Mouse (Mus musculus): ENCODE measurements around the gene Patj. TPM values are rescaled to one million over a fixed set of nuclear protein-coding genes. Genes with fewer than 3 reads are reported as not detected.

Patj gene
- total and polyA plus RNA-seq, 3 experiments = 0.19 to 0.46 TPM; not detected in 1

- peak; percentile 52 to 89; a peak in 3 of 4 replicates for TF ChIP-seq USF2 (IDR thresholded peaks at IDR 0.05; ENCODE audit: borderline replicate concordance in 1 of 2, insufficient read depth in 1 of 2, low read depth in 1 of 2, low read length in 2 of 2)
- 0 out of 2 replicates have a peak, but pooled peaks have one; percentile 90 for TF ChIP-seq CHD1 (IDR thresholded peaks at IDR 0.05; ENCODE audit: low read depth, low read length)
- TF ChIP-seq KAT2A (conservative IDR thresholded peaks at IDR 0.05; ENCODE audit: low read depth, low read length) = no peak
- peak; percentile 51; the same call in 1 of the 2 replicates for TF ChIP-seq MAZ (IDR thresholded peaks at IDR 0.05; ENCODE audit: low read depth, low read length)
- no peak for TF ChIP-seq ZMIZ1 (IDR thresholded peaks at IDR 0.05; ENCODE audit: low read depth, low read length)
- no peak for TF ChIP-seq NRF1 (IDR thresholded peaks at IDR 0.05; ENCODE audit: insufficient read depth, low read depth, low read length, poor library complexity, severe bottlenecking)
- peak; percentile 46; the same call in 1 of the 2 replicates for TF ChIP-seq HCFC1 (IDR thresholded peaks at IDR 0.05; ENCODE audit: low read depth, low read length)
- 0 out of 2 replicates have a peak, but pooled peaks have one; percentile 12 for TF ChIP-seq ELF1 (IDR thresholded peaks at IDR 0.05; ENCODE audit: low read depth, low read length)
- no peak for TF ChIP-seq CHD2 (IDR thresholded peaks at IDR 0.05; ENCODE audit: low read length)
- no peak for TF ChIP-seq RAD21 (IDR thresholded peaks at IDR 0.05; ENCODE audit: low read depth, low read length)
- no peak for TF ChIP-seq MYB (IDR thresholded peaks at IDR 0.05; ENCODE audit: low read depth, low read length)
- peak; percentile 34 for TF ChIP-seq GATA1 (IDR thresholded peaks at IDR 0.05; ENCODE audit: low read depth, low read length)
- TF ChIP-seq RCOR1 (IDR thresholded peaks at IDR 0.05; ENCODE audit: low read depth, low read length) = no peak
- TF ChIP-seq E2F4 (IDR thresholded peaks at IDR 0.05; ENCODE audit: borderline replicate concordance, low read depth, low read length) = no peak
Observed at GRCm38 (mm10) chr4:98436664-98437363, 41.2 kb downstream of the Patj start (continued).

- H3K9ac ChIP-seq (ENCODE audit: control insufficient read depth, low read depth, low read length, poor library complexity, severe bottlenecking) = no peak overlapping the region
- no peak overlapping the region for H3K27ac ChIP-seq (ENCODE audit: control insufficient read depth, low read depth, low read length)
- no peaks in the 10 kb centered on the region for H3K9me3 ChIP-seq (replicated peaks; ENCODE audit: insufficient read depth, low read length)
- H3K27me3 ChIP-seq (ENCODE audit: control insufficient read depth in 1 of 2, insufficient read depth in 2 of 2, low read length in 2 of 2) = peaks cover 0 to 2% of the 10 kb centered on the region in 2 experiments
- no peak overlapping the region for H3K4me3 ChIP-seq (ENCODE audit: control insufficient read depth in 1 of 2, insufficient read depth in 1 of 2, low read depth in 2 of 2, low read length in 2 of 2)
- no peak for TF ChIP-seq RCOR1 (IDR thresholded peaks at IDR 0.05; ENCODE audit: low read depth, low read length)
- no peak for TF ChIP-seq RAD21 (IDR thresholded peaks at IDR 0.05; ENCODE audit: low read depth, low read length)
- no peak for TF ChIP-seq MEF2A (IDR thresholded peaks at IDR 0.05; ENCODE audit: extremely low read depth, insufficient replicate concordance, low read depth, low read length, poor library complexity, severe bottlenecking)
- no peak for TF ChIP-seq NELFE (IDR thresholded peaks at IDR 0.05; ENCODE audit: low read depth, low read length)
- no peak for TF ChIP-seq MYB (IDR thresholded peaks at IDR 0.05; ENCODE audit: low read depth, low read length)
- TF ChIP-seq POLR2AphosphoS2 (IDR thresholded peaks at IDR 0.05; ENCODE audit: low read length) = no peak
- TF ChIP-seq MXI1 (IDR thresholded peaks at IDR 0.05; ENCODE audit: low read depth, low read length) = no peak
- TF ChIP-seq GABPA (IDR thresholded peaks at IDR 0.05; ENCODE audit: low read depth, low read length) = no peak
- DNase-seq (ENCODE audit: low read depth, low spot score) = no peak
- peaks cover 5 to 8% of the 10 kb centered on the region in 2 experiments; a peak in 3 of 4 replicates for H3K4me1 ChIP-seq (ENCODE audit: control insufficient read depth in 1 of 2, insufficient read depth in 2 of 2, low read length in 2 of 2)
- H3K79me2 ChIP-seq (ENCODE audit: control insufficient read depth, insufficient read depth, low read length, poor library complexity) = no peaks in the 10 kb centered on the region
- peaks cover 0 to 4% of the 10 kb centered on the region in 2 experiments; a peak in 2 of 4 replicates for H3K36me3 ChIP-seq (ENCODE audit: control insufficient read depth in 1 of 2, insufficient read depth in 2 of 2, low read length in 2 of 2)
Observed at GRCm38 (mm10) chr4:98439261-98440005, 43.8 kb downstream of the Patj start.
